Mouse (Mus musculus) CH12.LX (cell line): ENCODE measurements around the gene Fbxw10.

Source experiments
- CHD1 ChIP-seq: IDR thresholded peaks from 2 replicates; pipeline ENCODE4 v1.6.1; 2012; ENCODE audit warnings: low read depth, low read length, improper control_type of control experiment, inconsistent platforms
- CTCF ChIP-seq, 2 experiments: IDR thresholded peaks in 1 of 2; conservative IDR thresholded peaks in 1 of 2; 2 replicates each; pipeline ENCODE4 v1.5.1; 2011 to 2012; ENCODE audit warnings: low read depth in 2 of 2, low read length in 2 of 2, improper control_type of control experiment in 1 of 2, inconsistent platforms in 1 of 2, mild to moderate bottlenecking in 1 of 2, moderate library complexity in 1 of 2
- POLR2A ChIP-seq: IDR thresholded peaks from 2 replicates; pipeline ENCODE4 v1.6.1; 2011; ENCODE audit warnings: low read depth, mild to moderate bottlenecking, improper control_type of control experiment, low read length
- TCF12 ChIP-seq: IDR thresholded peaks from 2 replicates; pipeline ENCODE4 v1.6.1; 2014; ENCODE audit warnings: low read depth, mild to moderate bottlenecking, inconsistent platforms, low read length, improper control_type of control experiment
- USF1 ChIP-seq: IDR thresholded peaks from 2 replicates; pipeline ENCODE4 v1.6.1; 2014; ENCODE audit warnings: low read depth, mild to moderate bottlenecking, inconsistent platforms, low read length, improper control_type of control experiment

- no peak for TF ChIP-seq CTCF (conservative IDR thresholded peaks at IDR 0.05 in 1 of 2, IDR thresholded peaks at IDR 0.05 in 1 of 2; ENCODE audit: low read depth in 2 of 2, low read length in 2 of 2)
- TF ChIP-seq POLR2A: no peak
- no peak for TF ChIP-seq TCF12
- TF ChIP-seq USF1: no peak
- TF ChIP-seq CHD1: no peak
Observed at GRCm38 (mm10) chr11:62865562-62865961, 18.7 kb downstream of the Fbxw10 start.
